ENCODE assay signal across 8 mouse cellular contexts in genomic region chr6:22280217-22280861, GRCm38 (mm10). TPM values are rescaled to one million over a fixed set of nuclear protein-coding genes. Genes with fewer than 3 reads are reported as not detected.
DNase-seq lines count a peak whose midpoint lies in the region; ATAC-seq and TF ChIP-seq lines count a peak whose summit lies in the region.

No protein-coding gene starts in this region.

- H3K36me3 ChIP-seq in heart, adult 2 months (ENCODE audit: control insufficient read depth, insufficient read depth, low read length), result no peaks in the 10 kb centered on the region
- no peaks in the 10 kb centered on the region for H3K36me3 ChIP-seq in lung, embryonic 14.5 days (ENCODE audit: insufficient read depth)
- no peaks in the 10 kb centered on the region for H3K36me3 ChIP-seq in stomach, embryonic 16.5 days (ENCODE audit: control insufficient read depth, insufficient read depth, low read length)
- no peaks in the 10 kb centered on the region for H3K36me3 ChIP-seq in midbrain, embryonic 10.5 days

- ATAC-seq in lung, embryonic 14.5 days (ENCODE audit: insufficient read depth), result peak; percentile 74
- peak; percentile 76; the same call in 1 of the 2 replicates for ATAC-seq in stomach, embryonic 16.5 days (ENCODE audit: insufficient read depth, low FRiP score)

- no peaks in the 10 kb centered on the region for H3K27me3 ChIP-seq in heart, adult 2 months (ENCODE audit: control insufficient read depth, insufficient read depth, low read length)
- H3K27me3 ChIP-seq in lung, embryonic 14.5 days (ENCODE audit: insufficient read depth, low read length), result no peaks in the 10 kb centered on the region
- no peaks in the 10 kb centered on the region for H3K27me3 ChIP-seq in stomach, embryonic 16.5 days (ENCODE audit: control insufficient read depth, insufficient read depth, low read length)
- H3K27me3 ChIP-seq in midbrain, embryonic 10.5 days (ENCODE audit: low read depth, poor library complexity, severe bottlenecking), result no peaks in the 10 kb centered on the region; the same call in 1 of the 2 replicates

- TF ChIP-seq CTCF in heart, adult 2 months (IDR thresholded peaks at IDR 0.05), result no peak
- TF ChIP-seq CTCF in lung, embryonic 14.5 days (IDR thresholded peaks at IDR 0.05; ENCODE audit: low read depth), result no peak

- no peaks in the 10 kb centered on the region for H3K4me1 ChIP-seq in heart, adult 2 months (ENCODE audit: control insufficient read depth, insufficient read depth, low read length)
- no peaks in the 10 kb centered on the region for H3K4me1 ChIP-seq in lung, embryonic 14.5 days (ENCODE audit: insufficient read depth)
- 0 out of 2 replicates have a peak, but pooled peaks cover 10% of the 10 kb centered on the region for H3K4me1 ChIP-seq in stomach, embryonic 16.5 days (ENCODE audit: control insufficient read depth, insufficient read depth, low read length)
- no peaks in the 10 kb centered on the region for H3K4me1 ChIP-seq in midbrain, embryonic 10.5 days

- no peak for TF ChIP-seq EP300 in heart, adult 2 months (IDR thresholded peaks at IDR 0.05; ENCODE audit: insufficient read depth, low read depth, low read length)

- 41% methylated on average over 14 of the region's 14 CpGs for WGBS in heart, adult 2 months
- WGBS in lung, embryonic 14.5 days, result 36% methylated on average over 14 of the region's 14 CpGs
- whole genome bisulfite sequencing in stomach, embryonic 16.5 days, result 35% methylated on average over 14 of the region's 14 CpGs
- 77% methylated on average over 14 of the region's 14 CpGs for WGBS in midbrain, embryonic 10.5 days

- DNase-seq in kidney, adult 11 months, result peak; percentile 8
- DNase-seq in kidney, adult 18-20 months, result no peak
- peak; percentile 15 for DNase-seq in cerebellum, adult 11-12 months
- peak; percentile 43 to 52 for DNase-seq in heart, adult 2 months
- peak; percentile 67 to 75 for DNase-seq in kidney, postnatal 4 days
- peak; percentile 86 for DNase-seq in lung, embryonic 14.5 days
- DNase-seq in midbrain, embryonic 10.5 days (ENCODE audit: low spot score), result no peak

- H3K9ac ChIP-seq in heart, adult 2 months (ENCODE audit: low read depth, low read length), result no peak overlapping the region
- H3K9ac ChIP-seq in lung, embryonic 14.5 days, result no peak overlapping the region
- no peak overlapping the region for H3K9ac ChIP-seq in stomach, embryonic 16.5 days (ENCODE audit: low read length)

- no peak overlapping the region for H3K27ac ChIP-seq in heart, adult 2 months
- no peak overlapping the region for H3K27ac ChIP-seq in lung, embryonic 14.5 days (ENCODE audit: low read depth)
- H3K27ac ChIP-seq in stomach, embryonic 16.5 days (ENCODE audit: low read length), result peak overlapping the region; percentile 69; the same call in 1 of the 2 replicates
- no peak overlapping the region for H3K27ac ChIP-seq in midbrain, embryonic 10.5 days (replicated peaks)

- no peaks in the 10 kb centered on the region for H3K79me2 ChIP-seq in heart, adult 2 months (replicated peaks; ENCODE audit: control insufficient read depth, insufficient read depth, low read length)

- no peaks in the 10 kb centered on the region for H3K9me3 ChIP-seq in lung, embryonic 14.5 days (ENCODE audit: low read depth, low read length)
- no peaks in the 10 kb centered on the region for H3K9me3 ChIP-seq in stomach, embryonic 16.5 days (replicated peaks; ENCODE audit: control insufficient read depth, low read length)
- no peaks in the 10 kb centered on the region for H3K9me3 ChIP-seq in midbrain, embryonic 10.5 days (replicated peaks)

- peak overlapping the region; percentile 33; the same call in 1 of the 2 replicates for H3K4me2 ChIP-seq in lung, embryonic 14.5 days
- no peak overlapping the region for H3K4me2 ChIP-seq in stomach, embryonic 16.5 days (ENCODE audit: low read depth, low read length)

- no peak overlapping the region for H3K4me3 ChIP-seq in heart, adult 2 months
- H3K4me3 ChIP-seq in lung, embryonic 14.5 days (ENCODE audit: low read depth, low read length), result no peak overlapping the region
- no peak overlapping the region for H3K4me3 ChIP-seq in stomach, embryonic 16.5 days (replicated peaks; ENCODE audit: low read length)
- no peak overlapping the region for H3K4me3 ChIP-seq in midbrain, embryonic 10.5 days

- intact Hi-C loops in heart, adult 2 months (cut with DNase I), result no loop called here

- TF ChIP-seq POLR2A in heart, adult 2 months (IDR thresholded peaks at IDR 0.05; ENCODE audit: insufficient read depth, low read depth, low read length), result no peak

RNA-seq across cellular contexts. Expression of gene Wnt16, which starts 7.7 kb away (rescaled TPM):
- under 1 TPM; 0.70 to 0.80 TPM for total RNA-seq in heart, adult 2 months (2021)
- polyA plus RNA-seq in heart, adult 2 months (2012; rRNA removed), result 0.49 and 0.59 TPM in 2 replicates
- 0.11 TPM in 1 of 2 replicates, not detected in the other for polyA plus RNA-seq in lung, embryonic 14.5 days (2014; fragmentation: Nextera tagmentation; extraction: Ambion mirVana)
- 2.6 and 3.4 TPM in 2 replicates for polyA plus RNA-seq in stomach, embryonic 16.5 days (2015; fragmentation: Nextera tagmentation; extraction: Ambion mirVana)
- polyA plus RNA-seq in midbrain, embryonic 10.5 days (2016; fragmentation: Nextera tagmentation; extraction: Ambion mirVana), result 0.39 and 0.52 TPM in 2 replicates

Comparison
In these comparisons a context has a peak if more than half of its experiments do, and no peak if none do; other contexts are left out.
1. DNase-seq: peak in kidney, adult 11 months (single experiment), cerebellum, adult 11-12 months (single experiment), heart, adult 2 months (2 of 2), kidney, postnatal 4 days (2 of 2) and lung, embryonic 14.5 days (single experiment); none in kidney, adult 18-20 months (single experiment) and midbrain, embryonic 10.5 days (single experiment).